Mouse (Mus musculus) MEL (cell line): Measurements from ENCODE around the gene Myl6b.

ENCODE experiments used
- CTCF ChIP-seq, 3 experiments: IDR thresholded peaks in 2 of 3; conservative IDR thresholded peaks in 1 of 3; 2 replicates each; pipeline ENCODE4 v1.5.1; 2011 to 2012; ENCODE audit warnings: low read length in 3 of 3, low read depth in 2 of 3, mild to moderate bottlenecking in 2 of 3, improper control_type of control experiment in 1 of 3, inconsistent platforms in 1 of 3, mixed read lengths in 1 of 3, moderate library complexity in 1 of 3; ENCODE audit not compliant: control insufficient read depth in 1 of 3, insufficient read depth in 1 of 3, poor library complexity in 1 of 3, severe bottlenecking in 1 of 3
- GATA1 ChIP-seq: IDR thresholded peaks from 2 replicates; pipeline ENCODE4 v1.6.1; 2011; ENCODE audit warnings: low read depth, low read length, improper control_type of control experiment
- MAX ChIP-seq: IDR thresholded peaks from 2 replicates; pipeline ENCODE4 v1.6.1; 2011; ENCODE audit warnings: low read length, improper control_type of control experiment
- NRF1 ChIP-seq: IDR thresholded peaks from 2 replicates; pipeline ENCODE4 v1.6.1; 2014; ENCODE audit warnings: low read depth, mild to moderate bottlenecking, inconsistent platforms, low read length, improper control_type of control experiment, moderate library complexity; ENCODE audit not compliant: poor library complexity, insufficient read depth, severe bottlenecking
- POLR2A ChIP-seq, 2 experiments: IDR thresholded peaks; 2 replicates each; pipeline ENCODE4 v1.6.1; 2011 to 2012; ENCODE audit warnings: low read length in 2 of 2, mild to moderate bottlenecking in 2 of 2, control low read depth in 1 of 2, improper control_type of control experiment in 1 of 2, low read depth in 1 of 2, moderate library complexity in 1 of 2; ENCODE audit not compliant: control insufficient read depth in 1 of 2, insufficient read depth in 1 of 2, poor library complexity in 1 of 2
- TBP ChIP-seq: IDR thresholded peaks from 2 replicates; pipeline ENCODE4 v1.8.0; 2011; ENCODE audit warnings: low read depth, low read length, improper control_type of control experiment

- no peak for TF ChIP-seq TBP
- TF ChIP-seq POLR2A (IDR thresholded peaks at IDR 0.05; ENCODE audit: control insufficient read depth in 1 of 2, insufficient read depth in 1 of 2, low read depth in 1 of 2, low read length in 2 of 2, poor library complexity in 1 of 2), result no peak
- TF ChIP-seq NRF1, result no peak
- TF ChIP-seq MAX, result no peak
- TF ChIP-seq CTCF (IDR thresholded peaks at IDR 0.05 in 2 of 3, conservative IDR thresholded peaks at IDR 0.05 in 1 of 3; ENCODE audit: control insufficient read depth in 1 of 3, insufficient read depth in 1 of 3, low read depth in 2 of 3, low read length in 3 of 3, poor library complexity in 1 of 3, severe bottlenecking in 1 of 3), result no peak
- no peak for TF ChIP-seq GATA1
Measured at GRCm38 (mm10) chr10:128489785-128490184, 8.7 kb downstream of the Myl6b start.
